Mouse (Mus musculus) embryo, embryonic 10 days (tissue): ENCODE data around the gene Olfr1505.

Source experiments
- DNase-seq: peaks from one replicate; pipeline ENCODE4 v3.0.0-alpha.2; 2015; ENCODE audit warnings: low spot score

Gene Olfr1505

DNA sequence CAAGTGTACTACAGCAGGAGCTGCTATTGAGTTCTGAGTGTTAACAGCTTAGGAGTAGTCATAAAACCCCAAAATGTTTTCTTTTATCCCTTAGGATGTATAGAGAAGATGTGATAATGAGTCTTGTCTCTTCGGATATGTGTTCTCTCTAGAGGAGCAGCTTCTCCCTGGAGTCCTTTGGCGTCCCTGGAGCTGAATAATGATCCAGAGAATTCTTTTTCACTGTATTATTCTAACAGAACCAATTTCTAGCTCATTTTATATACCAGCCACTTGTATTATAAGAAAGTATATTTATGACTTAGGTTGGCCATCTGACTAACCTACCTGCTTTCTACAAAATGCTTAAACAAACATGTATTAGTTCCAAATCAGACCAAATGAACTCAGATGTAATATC is at the start of gene Olfr1505:
Olfr1505 (plus strand) TSS at position 301 of the 400 bp plus-strand sequence.
- DNase-seq: no peak

- no peak for DNase-seq
Observed at GRCm38 (mm10) chr19:13897828-13898227, 15.5 kb upstream of the Olfr1505 start, which contains the start of gene Olfr1504. Gene Olfr1504, minus strand, starts transcription at chr19:13897928.
